Mouse (Mus musculus): ENCODE data around the gene Hist1h4d.

DNA sequence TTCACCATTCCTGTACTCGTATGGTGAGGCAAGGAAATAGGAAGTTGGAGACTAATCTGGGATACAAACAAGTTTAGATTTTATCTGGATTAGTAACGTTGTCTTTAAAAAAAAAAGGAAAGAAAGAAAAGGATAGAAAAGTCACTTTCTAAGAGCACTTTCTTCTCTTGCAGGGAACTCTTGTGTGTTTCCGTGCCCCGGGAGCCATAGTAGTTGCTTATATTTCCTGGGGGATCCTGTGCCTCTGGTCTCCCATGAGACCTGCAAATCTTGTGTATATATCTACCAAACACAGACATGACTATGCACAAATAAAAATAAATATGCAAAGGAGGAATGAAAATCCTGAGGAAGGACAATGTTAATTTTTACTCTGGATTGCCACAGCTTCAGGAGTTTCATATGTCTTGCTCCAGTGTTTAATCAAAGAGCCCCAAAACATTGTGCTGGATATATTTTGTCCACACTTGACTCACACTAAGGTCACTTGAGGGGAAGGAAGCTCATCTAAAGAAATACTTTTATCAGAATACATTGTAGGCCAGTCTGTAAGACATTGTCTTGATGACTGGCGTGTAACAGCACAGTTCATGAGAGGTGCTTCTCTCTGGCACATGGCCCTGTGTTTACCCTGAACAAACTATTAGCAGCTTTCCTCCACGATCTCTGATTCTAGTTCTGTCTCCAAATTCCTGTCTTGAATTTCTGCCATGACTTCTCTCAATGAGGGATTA lies 4.3 kb upstream of the Hist1h4d start:
- TF ChIP-seq CTCF (IDR thresholded peaks at IDR 0.05; ENCODE audit: borderline replicate concordance, insufficient read depth, low read depth, low read length) (no peak), POLR2A (IDR thresholded peaks at IDR 0.05; ENCODE audit: borderline replicate concordance, insufficient read depth, low read length) (no peak)

Measured in cerebellum, adult 2 months (tissue).